Mouse (Mus musculus): Measurements from ENCODE around the gene Alpk1.

The Alpk1 gene

GRCm38 (mm10) chr3:127630190-127630589, 150.1 kb downstream of the Alpk1 start:
- DNase-seq (ENCODE audit: low spot score in 2 of 2): no peak

GRCm38 (mm10) chr3:127628311-127629184, 151.8 kb downstream of the Alpk1 start:
- DNase-seq (ENCODE audit: low spot score in 2 of 2): no peak

- no peak for DNase-seq (ENCODE audit: low spot score in 2 of 2)
These were observed 152.4 kb downstream of the Alpk1 start for GRCm38 (mm10) chr3:127627956-127628310.

GRCm38 (mm10) chr3:127627151-127627955, 153.0 kb downstream of the Alpk1 start:
- no peak for DNase-seq (ENCODE audit: low spot score in 2 of 2)

GRCm38 (mm10) chr3:127626524-127626923, 153.8 kb downstream of the Alpk1 start:
- DNase-seq (ENCODE audit: low spot score in 2 of 2): no peak

GRCm38 (mm10) chr3:127625701-127626399, 154.5 kb downstream of the Alpk1 start:
- no peak for DNase-seq (ENCODE audit: low spot score in 2 of 2)

GRCm38 (mm10) chr3:127625296-127625695, 155.0 kb downstream of the Alpk1 start:
- peak in 1 of 2 experiments; percentile 31 for DNase-seq (ENCODE audit: low spot score in 2 of 2)
